Mouse (Mus musculus) intestine, embryonic 16.5 days (tissue): ENCODE measurements at regions not wholly inside any gene's neighbourhood (a gene's known extent, or its start where the extent isn't known, plus 50 kb on each side); places are given as distances from the start of the nearest gene placed in this dataset.

Experiments used
- ATAC-seq: fragments of 200-750 bp; cut with Nextera tagmentation; 2 replicates; pipeline ENCODE4 v1.8.0; 2017; ENCODE audit warnings: moderate TSS enrichment, moderate library complexity
- H3K27ac ChIP-seq: fragments of 300-500 bp; sonication (generic); 2 replicates; pipeline ENCODE4 v1.5.1; 2014; ENCODE audit warnings: mild to moderate bottlenecking, low read length
- H3K27me3 ChIP-seq: fragments of 300-500 bp; sonication (generic); replicated peaks from 2 replicates; pipeline ENCODE4 v1.6.1; 2014; ENCODE audit warnings: low read length, control low read depth, mixed read lengths; ENCODE audit not compliant: control insufficient read depth, insufficient read depth
- H3K36me3 ChIP-seq: fragments of 300-500 bp; sonication (generic); 2 replicates; pipeline ENCODE4 v1.6.1; 2014; ENCODE audit warnings: low read length, control low read depth; ENCODE audit not compliant: control insufficient read depth, insufficient read depth
- H3K4me1 ChIP-seq: fragments of 300-500 bp; sonication (generic); 2 replicates; pipeline ENCODE4 v1.6.1; 2014; ENCODE audit warnings: low read length, control low read depth, mixed read lengths; ENCODE audit not compliant: control insufficient read depth, insufficient read depth
- H3K4me2 ChIP-seq: fragments of 300-500 bp; sonication (generic); 2 replicates; pipeline ENCODE4 v1.6.1; 2014; ENCODE audit warnings: low read depth, low read length, control low read depth
- H3K4me3 ChIP-seq: fragments of 300-500 bp; sonication (generic); 2 replicates; pipeline ENCODE4 v1.5.1; 2014; ENCODE audit warnings: mild to moderate bottlenecking, low read length
- H3K9ac ChIP-seq: fragments of 300-500 bp; sonication (generic); 2 replicates; pipeline ENCODE4 v1.6.1; 2014; ENCODE audit warnings: low read depth, low read length
- H3K9me3 ChIP-seq: fragments of 300-500 bp; sonication (generic); 2 replicates; pipeline ENCODE4 v1.6.1; 2016; ENCODE audit warnings: low read length, control low read depth; ENCODE audit not compliant: control insufficient read depth
- WGBS: fragments of 180-500 bp; shearing (Covaris S2); extraction: QIAGEN DNeasy Blood & Tissue Kit; methylation state at CpG from one replicate; pipeline ENCODE4 v1.1.7; 2014; 5-methylcytosine and 5-hydroxymethylcytosine counted together

- Histone ChIP-seq H3K4me3 (no peak overlapping the region), H3K9me3 (no peaks in the 10 kb centered on the region), H3K27ac (no peak overlapping the region), H3K4me1 (peaks cover 11% of the 10 kb centered on the region), H3K27me3 (no peaks in the 10 kb centered on the region), H3K4me2 (no peak overlapping the region), H3K36me3 (no peaks in the 10 kb centered on the region), H3K9ac (no peak overlapping the region)
- WGBS: 64% methylated on average over 14 of the region's 14 CpGs
- ATAC-seq: no peak
Observed at GRCm38 (mm10) chr3:149219381-149220303, 229.3 kb upstream of the Adgrl2 start.

DNA sequence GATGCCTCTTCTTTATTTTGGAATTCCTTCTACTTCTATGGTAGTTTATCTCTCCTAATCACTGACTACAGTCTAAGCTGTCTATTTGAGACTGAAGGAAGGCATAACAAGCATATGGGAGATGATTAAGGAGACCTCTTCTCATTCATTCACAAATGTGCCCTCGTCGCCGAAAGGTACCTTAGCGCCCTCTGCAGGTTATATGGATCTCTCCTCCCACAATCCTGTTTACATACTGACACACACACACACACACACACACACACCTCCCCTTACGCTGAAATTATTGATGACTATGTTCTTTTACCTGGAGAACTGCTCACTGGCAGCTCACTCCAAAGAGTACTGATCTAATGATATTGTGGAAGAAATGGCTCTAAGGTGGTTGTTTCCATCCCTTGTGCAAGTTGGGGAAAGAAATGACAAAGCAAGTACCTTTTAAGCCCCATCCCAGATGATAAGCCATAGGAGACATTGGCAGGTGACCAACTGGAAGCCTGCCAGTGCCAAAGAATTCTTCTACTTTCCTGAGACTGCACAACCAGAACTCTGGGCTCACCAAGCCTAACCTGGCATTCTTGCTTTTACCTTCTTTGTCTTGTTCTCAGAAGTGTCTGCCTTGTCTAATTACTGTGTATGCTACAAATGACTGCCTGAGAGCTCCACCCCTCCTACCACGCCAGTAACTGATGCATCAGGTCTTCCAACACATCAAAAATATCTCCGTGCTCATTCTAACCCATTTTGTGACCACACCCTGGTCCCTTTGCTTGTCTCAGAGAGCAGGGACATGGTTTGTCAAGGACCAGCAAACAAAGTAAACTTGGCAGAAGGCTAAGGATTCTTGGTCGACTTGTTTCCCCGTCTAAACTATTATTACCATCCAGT lies 227.8 kb upstream of the Adgrl2 start:
- H3K4me2 ChIP-seq: no peak overlapping the region
- H3K4me3 ChIP-seq: no peak overlapping the region
- H3K36me3 ChIP-seq: no peaks in the 10 kb centered on the region
- no peak overlapping the region for H3K27ac ChIP-seq
- no peaks in the 10 kb centered on the region for H3K27me3 ChIP-seq
- H3K9ac ChIP-seq: no peak overlapping the region
- 89% methylated on average over 9 of the region's 9 CpGs for WGBS
- H3K4me1 ChIP-seq: peaks cover 11% of the 10 kb centered on the region
- H3K9me3 ChIP-seq: no peaks in the 10 kb centered on the region
- ATAC-seq: no peak

DNA sequence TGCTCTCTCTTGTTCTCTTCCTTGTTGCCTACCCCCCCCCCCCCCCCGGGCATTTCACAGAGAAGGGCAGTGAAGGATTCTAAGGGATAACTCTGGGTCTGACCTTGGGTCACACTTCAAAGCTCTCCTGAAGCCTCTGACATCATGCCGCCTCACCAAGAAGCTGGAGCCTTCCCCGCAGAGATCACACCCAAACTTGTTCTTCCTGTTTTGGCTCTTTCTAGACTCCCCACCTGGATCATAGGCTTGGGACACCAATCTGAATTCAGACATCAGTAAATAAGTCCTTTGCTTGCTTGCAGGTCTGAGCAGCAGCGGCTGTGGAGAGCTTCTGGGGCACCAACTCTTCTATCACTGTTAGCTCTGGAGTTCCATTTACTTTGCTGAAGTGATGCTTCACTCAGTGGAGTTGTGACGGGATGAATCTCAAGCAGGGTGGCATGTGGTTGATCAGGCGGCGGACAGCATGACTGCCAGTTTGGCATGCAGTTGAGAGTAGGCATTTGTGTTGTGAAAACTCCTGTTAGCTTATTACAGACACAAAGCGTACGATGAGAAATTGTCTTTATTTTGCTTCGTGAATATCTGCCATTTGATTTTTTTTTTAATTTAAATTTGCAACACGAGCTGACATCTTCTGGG lies 226.5 kb upstream of the Adgrl2 start:
- Histone ChIP-seq H3K4me2 (no peak overlapping the region), H3K27ac (peak overlapping the region; percentile 46), H3K4me3 (no peak overlapping the region), H3K4me1 (peaks cover 11% of the 10 kb centered on the region), H3K36me3 (no peaks in the 10 kb centered on the region), H3K9me3 (no peaks in the 10 kb centered on the region), H3K9ac (no peak overlapping the region), H3K27me3 (no peaks in the 10 kb centered on the region)
- peak; percentile 43 for ATAC-seq
- WGBS: 70% methylated on average over 11 of the region's 11 CpGs

DNA sequence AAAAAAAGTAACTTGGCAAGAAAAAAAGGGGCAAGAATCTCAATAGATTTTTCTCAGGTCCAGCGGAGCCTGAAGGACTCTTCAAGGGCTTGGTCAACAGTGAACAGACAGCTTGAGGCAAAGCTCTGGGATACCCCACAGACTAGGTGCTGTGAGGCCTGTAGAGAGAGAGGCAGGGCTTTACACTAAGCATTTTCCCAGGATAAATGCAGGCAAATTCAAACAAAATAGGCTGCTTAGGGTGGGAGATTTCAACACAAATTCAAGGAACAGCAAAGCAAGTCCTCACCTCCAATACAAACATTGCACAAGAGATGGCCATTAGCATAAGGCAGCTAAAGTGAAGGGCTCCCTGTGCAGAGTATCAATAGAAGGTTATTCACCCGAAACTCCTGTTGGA lies 225.3 kb upstream of the Adgrl2 start:
- peaks cover 11% of the 10 kb centered on the region for H3K4me1 ChIP-seq
- no peak overlapping the region for H3K9ac ChIP-seq
- H3K4me2 ChIP-seq: no peak overlapping the region
- no peaks in the 10 kb centered on the region for H3K9me3 ChIP-seq
- no peak overlapping the region for H3K4me3 ChIP-seq
- H3K27ac ChIP-seq: peak overlapping the region; percentile 80
- H3K36me3 ChIP-seq: no peaks in the 10 kb centered on the region
- ATAC-seq: peak; percentile 75
- no peaks in the 10 kb centered on the region for H3K27me3 ChIP-seq
- WGBS: 84% methylated on average over 2 of the region's 2 CpGs

DNA sequence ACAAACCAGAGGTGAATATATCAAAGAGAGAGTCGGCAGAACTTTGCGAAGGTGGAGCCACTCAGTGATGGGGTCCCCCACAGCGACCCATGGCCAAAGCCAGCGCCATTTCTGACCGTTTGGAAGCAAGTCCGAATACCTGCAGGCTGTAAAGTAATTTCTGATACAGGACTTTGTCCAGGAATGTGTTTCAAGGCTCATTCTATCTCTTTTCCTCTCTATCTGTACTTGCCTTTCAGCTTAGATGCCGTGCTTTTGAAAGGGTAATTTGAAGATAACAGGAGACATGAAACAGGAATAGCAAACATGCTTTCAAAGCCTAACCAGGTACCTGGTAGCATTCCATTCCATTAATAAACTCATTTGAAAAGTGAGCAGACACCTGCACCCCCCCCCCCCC lies 221.6 kb upstream of the Adgrl2 start:
- H3K27me3 ChIP-seq: no peaks in the 10 kb centered on the region
- WGBS: 56% methylated on average over 7 of the region's 7 CpGs

GRCm38 (mm10) chr3:149209260-149209659 lies 218.9 kb upstream of the Adgrl2 start:
- no peak overlapping the region for H3K4me3 ChIP-seq
- ATAC-seq: no peak
- H3K9ac ChIP-seq: no peak overlapping the region
- H3K9me3 ChIP-seq: no peaks in the 10 kb centered on the region
- no peak overlapping the region for H3K27ac ChIP-seq
- H3K4me1 ChIP-seq: no peaks in the 10 kb centered on the region
- 88% methylated on average over 2 of the region's 2 CpGs for WGBS
- no peaks in the 10 kb centered on the region for H3K36me3 ChIP-seq
- H3K27me3 ChIP-seq: no peaks in the 10 kb centered on the region
- no peak overlapping the region for H3K4me2 ChIP-seq

More for the DNA sequence above, 221.6 kb upstream of the Adgrl2 start:
- Histone ChIP-seq H3K36me3 (no peaks in the 10 kb centered on the region), H3K27ac (peak overlapping the region; percentile 15; the same call in 1 of the 2 replicates), H3K9me3 (no peaks in the 10 kb centered on the region), H3K4me3 (no peak overlapping the region), H3K4me2 (no peak overlapping the region), H3K9ac (no peak overlapping the region), H3K4me1 (peaks cover 2% of the 10 kb centered on the region; the same call in 1 of the 2 replicates)
- peak; percentile 65 for ATAC-seq

GRCm38 (mm10) chr3:149203451-149203850 lies 213.1 kb upstream of the Adgrl2 start:
- no peaks in the 10 kb centered on the region for H3K36me3 ChIP-seq
- no peak overlapping the region for H3K4me2 ChIP-seq
- H3K9ac ChIP-seq: no peak overlapping the region
- H3K27me3 ChIP-seq: no peaks in the 10 kb centered on the region
- no peaks in the 10 kb centered on the region for H3K4me1 ChIP-seq
- ATAC-seq: no peak
- H3K4me3 ChIP-seq: no peak overlapping the region
- H3K9me3 ChIP-seq: no peaks in the 10 kb centered on the region
- H3K27ac ChIP-seq: no peak overlapping the region
- 58% methylated on average over 5 of the region's 5 CpGs for WGBS

DNA sequence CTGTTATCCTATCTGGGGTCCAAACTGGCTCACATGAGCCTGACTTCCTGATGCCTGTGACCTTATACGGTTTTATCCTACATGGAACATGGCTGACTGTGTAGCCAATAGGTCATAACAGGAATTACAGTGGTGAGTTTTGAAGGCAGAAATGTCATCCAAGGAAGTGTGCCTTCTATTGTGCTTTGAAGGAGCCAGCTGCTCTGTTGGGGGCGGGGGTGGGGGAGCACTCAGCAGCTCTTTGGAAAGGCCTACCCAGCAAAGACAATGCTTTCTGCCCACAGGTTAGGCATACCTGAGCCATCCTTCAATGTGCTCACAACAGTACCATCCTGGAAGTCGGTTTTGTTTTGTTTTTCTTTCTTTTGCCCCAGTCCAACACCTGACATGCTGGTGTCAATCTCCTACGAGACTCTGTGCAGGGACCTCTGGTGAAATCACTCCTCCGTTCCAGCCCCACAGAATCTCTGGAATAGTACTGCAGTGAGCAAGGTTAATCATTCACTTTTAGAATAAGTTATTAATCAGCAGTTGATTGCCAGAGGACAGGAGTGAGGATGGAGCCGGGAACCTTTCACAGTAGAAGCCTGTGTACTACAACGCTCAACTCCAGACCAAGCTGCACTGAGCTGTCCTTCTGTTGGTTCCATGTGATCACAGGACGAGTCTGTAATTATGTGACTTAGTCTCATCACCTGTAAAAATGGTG lies 206.3 kb upstream of the Adgrl2 start:
- WGBS: 62% methylated on average over 8 of the region's 8 CpGs
- Histone ChIP-seq H3K36me3 (no peaks in the 10 kb centered on the region), H3K4me3 (no peak overlapping the region), H3K27ac (peak overlapping the region; percentile 82), H3K9me3 (no peaks in the 10 kb centered on the region), H3K4me2 (peak overlapping the region; percentile 20), H3K9ac (no peak overlapping the region), H3K4me1 (no peaks in the 10 kb centered on the region), H3K27me3 (no peaks in the 10 kb centered on the region)
- ATAC-seq: peak; percentile 95
